Comparison of ENCODE assay signal across 22 mouse cellular contexts in the genomic region with DNA sequence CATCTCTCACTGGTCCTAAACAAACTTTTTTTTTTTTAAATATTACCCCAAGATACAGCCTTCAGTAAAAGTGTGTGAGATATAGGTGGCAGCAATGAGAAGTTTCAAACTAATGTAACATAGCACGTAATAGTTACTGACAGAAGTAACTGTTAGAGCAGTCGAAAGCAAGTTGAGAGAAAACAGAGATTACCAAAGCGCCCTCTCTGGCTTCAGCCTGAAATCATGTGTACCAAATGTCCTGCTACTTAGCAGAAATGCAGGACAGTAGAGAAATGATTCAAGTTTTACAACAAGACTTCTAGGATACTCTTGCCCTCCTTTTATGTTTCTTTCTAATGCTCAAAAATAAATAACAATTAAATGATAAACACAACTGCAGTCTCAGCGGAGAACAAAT. TPM values are rescaled to one million over a fixed set of nuclear protein-coding genes. Genes with fewer than 3 reads are reported as not detected.
DNase-seq lines count a peak whose midpoint lies in the region; ATAC-seq and TF ChIP-seq lines count a peak whose summit lies in the region.
"Had no signal": no experiment of that assay in that cellular context is flagged by ENCODE, and none has a peak within 500 bp of the region (broad histone marks: within the 10 kb centered on the region; RNA-seq: fewer than 3 reads in every experiment).

No protein-coding gene starts in this region.

- H3K27me3 ChIP-seq in heart, embryonic 16.5 days (ENCODE audit: control insufficient read depth, insufficient read depth, low read length) = no peaks in the 10 kb centered on the region
- H3K27me3 ChIP-seq in lung, postnatal 0 days (replicated peaks; ENCODE audit: insufficient read depth, low read length) = no peaks in the 10 kb centered on the region
- H3K27me3 ChIP-seq: embryonic facial prominence, embryonic 13.5 days; forebrain, embryonic 15.5 days; midbrain, embryonic 13.5 days had no signal

- no peak overlapping the region for H3K4me3 ChIP-seq in gastrocnemius, adult 2 months
- H3K4me3 ChIP-seq in heart, embryonic 16.5 days (ENCODE audit: low read length) = no peak overlapping the region
- no peak overlapping the region for H3K4me3 ChIP-seq in lung, postnatal 0 days (ENCODE audit: low read depth, low read length)
- H3K4me3 ChIP-seq: embryonic facial prominence, embryonic 13.5 days; forebrain, embryonic 15.5 days; left cerebral cortex, adult 2 months; limb, embryonic 10.5 days; midbrain, embryonic 13.5 days had no signal

- intact Hi-C loops in gastrocnemius, adult 2 months (cut with DNase I) = loop anchor here (5.0 to 10.0 kb wide), 2 partner anchors 164 to 604 kb away; partner anchors contain the start of gene Pyurf

- peaks cover 25% of the 10 kb centered on the region for H3K4me1 ChIP-seq in heart, embryonic 16.5 days (ENCODE audit: control insufficient read depth, insufficient read depth, low read length)
- no peaks in the 10 kb centered on the region for H3K4me1 ChIP-seq in lung, postnatal 0 days (ENCODE audit: insufficient read depth, low read depth, low read length)

- ATAC-seq in heart, embryonic 16.5 days (replicated peaks; ENCODE audit: extremely low read depth, insufficient read depth, low FRiP score) = no peak
- ATAC-seq in lung, postnatal 0 days = no peak
- ATAC-seq: forebrain, embryonic 15.5 days; inflammation-experienced regulatory T-cells, adult 6 months; midbrain, embryonic 13.5 days had no signal

- no peak for TF ChIP-seq EP300 in lung, postnatal 0 days (IDR thresholded peaks at IDR 0.05)

- H3K4me2 ChIP-seq in heart, embryonic 16.5 days (ENCODE audit: low read depth, low read length) = peak overlapping the region; percentile 49; the same call in 1 of the 2 replicates
- H3K4me2 ChIP-seq in lung, postnatal 0 days (replicated peaks; ENCODE audit: low read depth, low read length) = 0 out of 2 replicates have a peak overlapping the region, but pooled peaks have one; percentile 19
- H3K4me2 ChIP-seq: embryonic facial prominence, embryonic 13.5 days; forebrain, embryonic 15.5 days; liver, embryonic 11.5 days; midbrain, embryonic 13.5 days had no signal

- DNase-seq in gastrocnemius, adult 2 months = no peak
- DNase-seq in gastrocnemius, adult 18-20 months (ENCODE audit: low spot score) = no peak
- DNase-seq in heart, postnatal 4 days = no peak
- DNase-seq in lung, postnatal 0 days (ENCODE audit: low spot score) = peak; percentile 15
- DNase-seq in lung, postnatal 25 days (ENCODE audit: low spot score) = no peak
- peak; percentile 8 for DNase-seq in NIH3T3 (ENCODE audit: low read depth)
- DNase-seq in cerebellum, postnatal 25 days = no peak
- DNase-seq: B cell, adult 2 months; cerebellum, postnatal 10 days; kidney, adult 9 months; kidney, postnatal 25 days; lung, adult 2 months; right cerebral cortex, postnatal 14 days; thymus, postnatal 4 days had no signal

- peak overlapping the region; percentile 28; the same call in 1 of the 2 replicates for H3K27ac ChIP-seq in gastrocnemius, adult 2 months
- peak overlapping the region; percentile 84 for H3K27ac ChIP-seq in heart, embryonic 16.5 days (ENCODE audit: low read length)
- 0 out of 2 replicates have a peak overlapping the region, but pooled peaks have one; percentile 3 for H3K27ac ChIP-seq in lung, postnatal 0 days (ENCODE audit: low read length)
- H3K27ac ChIP-seq: embryonic facial prominence, embryonic 13.5 days; forebrain, embryonic 15.5 days; limb, embryonic 10.5 days; midbrain, embryonic 13.5 days had no signal

- no peak for TF ChIP-seq CTCF in gastrocnemius, adult 2 months (IDR thresholded peaks at IDR 0.05)
- peak; percentile 11; the same call in 1 of the 2 replicates for TF ChIP-seq CTCF in lung, postnatal 0 days (IDR thresholded peaks at IDR 0.05)

- 29% methylated on average over 4 of the region's 4 CpGs for WGBS in heart, embryonic 16.5 days
- WGBS in lung, postnatal 0 days = 41% methylated on average over 4 of the region's 4 CpGs

- H3K36me3 ChIP-seq in heart, embryonic 16.5 days (ENCODE audit: control insufficient read depth, insufficient read depth) = no peaks in the 10 kb centered on the region
- H3K36me3 ChIP-seq in lung, postnatal 0 days (ENCODE audit: insufficient read depth, low read length) = no peaks in the 10 kb centered on the region
- H3K36me3 ChIP-seq: embryonic facial prominence, embryonic 13.5 days; forebrain, embryonic 15.5 days; limb, embryonic 10.5 days; midbrain, embryonic 13.5 days had no signal

- H3K9ac ChIP-seq in heart, embryonic 16.5 days (ENCODE audit: low read length) = no peak overlapping the region; the same call in 1 of the 2 replicates
- H3K9ac ChIP-seq in lung, postnatal 0 days (replicated peaks; ENCODE audit: low read depth) = no peak overlapping the region
- H3K9ac ChIP-seq: embryonic facial prominence, embryonic 13.5 days; forebrain, embryonic 15.5 days; midbrain, embryonic 13.5 days had no signal

- no peaks in the 10 kb centered on the region for H3K9me3 ChIP-seq in heart, embryonic 16.5 days (replicated peaks; ENCODE audit: control insufficient read depth, low read length)
- H3K9me3 ChIP-seq in lung, postnatal 0 days (ENCODE audit: low read length) = no peaks in the 10 kb centered on the region
- H3K9me3 ChIP-seq: embryonic facial prominence, embryonic 13.5 days; forebrain, embryonic 15.5 days; limb, embryonic 10.5 days; midbrain, embryonic 13.5 days had no signal

RNA-seq across cellular contexts. Expression of gene Ppm1k, which starts 4.3 kb away (rescaled TPM):
- 10 to 100 TPM; 10.9 to 21.9 TPM for total RNA-seq in gastrocnemius, adult 2 months (2021)
- total RNA-seq in gastrocnemius, adult 18-20 months (2021) = 10 to 100 TPM; 13.9 to 16.0 TPM
- 12.2 and 15.7 TPM in 2 replicates for polyA plus RNA-seq in heart, embryonic 16.5 days (2015; fragmentation: Nextera tagmentation; extraction: Ambion mirVana)
- total RNA-seq in heart, postnatal 4 days (2021) = 10 to 100 TPM; 14.7 to 18.8 TPM
- polyA plus RNA-seq in lung, postnatal 0 days (2015; fragmentation: Nextera tagmentation; extraction: Ambion mirVana) = 5.5 and 6.6 TPM in 2 replicates

RNA-seq across cellular contexts. Expression of gene Herc6, which starts 49.8 kb away (rescaled TPM):
- total RNA-seq in gastrocnemius, adult 2 months (2021) = 1 to 10 TPM; 1.5 to 1.6 TPM
- total RNA-seq in gastrocnemius, adult 18-20 months (2021) = 1 to 10 TPM in 1 of 2 experiments, under 1 TPM in 1; 0.34 to 1.2 TPM
- polyA plus RNA-seq in heart, embryonic 16.5 days (2015; fragmentation: Nextera tagmentation; extraction: Ambion mirVana) = 4.2 and 6.6 TPM in 2 replicates
- total RNA-seq in heart, postnatal 4 days (2021) = 1 to 10 TPM; 5.6 to 5.7 TPM
- 3.5 and 4.1 TPM in 2 replicates for polyA plus RNA-seq in lung, postnatal 0 days (2015; fragmentation: Nextera tagmentation; extraction: Ambion mirVana)

Comparison
In these comparisons a context has a peak if more than half of its experiments do, and no peak if none do; other contexts are left out.
1. DNase-seq: peak in lung, postnatal 0 days (single experiment) and NIH3T3 (single experiment); none in gastrocnemius, adult 2 months (single experiment), gastrocnemius, adult 18-20 months (single experiment), heart, postnatal 4 days (single experiment), lung, postnatal 25 days (single experiment) and cerebellum, postnatal 25 days (0 of 2).
2. H3K27ac ChIP-seq: peak in every context shown above with its lines; median percentile 84 in heart, embryonic 16.5 days; 28 in gastrocnemius, adult 2 months; 3 in lung, postnatal 0 days.